Mouse (Mus musculus): ENCODE data around the gene Tenm3. TPM values are rescaled to one million over a fixed set of nuclear protein-coding genes. Genes with fewer than 3 reads are reported as not detected.

Tenm3 gene
- polyA plus RNA-seq, 1 experiment from 2014 or later = 18.2 TPM

- Histone ChIP-seq H3K36me3 (ENCODE audit: control insufficient read depth, insufficient read depth, low read length) (no peaks in the 10 kb centered on the region), H3K9ac (ENCODE audit: low read depth, low read length) (no peak overlapping the region), H3K27ac (ENCODE audit: low read depth, low read length) (no peak overlapping the region), H3K4me2 (no peak overlapping the region), H3K27me3 (ENCODE audit: control insufficient read depth, insufficient read depth, low read length) (no peaks in the 10 kb centered on the region), H3K4me3 (ENCODE audit: low read depth, low read length) (no peak overlapping the region), H3K9me3 (replicated peaks; ENCODE audit: control insufficient read depth, low read length) (no peaks in the 10 kb centered on the region), H3K4me1 (ENCODE audit: control insufficient read depth, insufficient read depth, low read length) (no peaks in the 10 kb centered on the region)
- ATAC-seq (replicated peaks; ENCODE audit: insufficient number of reproducible peaks, low FRiP score, low TSS enrichment) = no peak
- 95% methylated on average over 6 of the region's 6 CpGs for WGBS (ENCODE audit: insufficient replicate concordance)
These were observed 115.7 kb downstream of the Tenm3 start for GRCm38 (mm10) chr8:48728006-48728405.

GRCm38 (mm10) chr8:48722744-48723143 lies 121.0 kb downstream of the Tenm3 start:
- ATAC-seq (replicated peaks; ENCODE audit: insufficient number of reproducible peaks, low FRiP score, low TSS enrichment) = no peak
- Histone ChIP-seq H3K9me3 (replicated peaks; ENCODE audit: control insufficient read depth, low read length) (no peaks in the 10 kb centered on the region), H3K4me1 (ENCODE audit: control insufficient read depth, insufficient read depth, low read length) (no peaks in the 10 kb centered on the region), H3K27ac (ENCODE audit: low read depth, low read length) (no peak overlapping the region), H3K36me3 (ENCODE audit: control insufficient read depth, insufficient read depth, low read length) (no peaks in the 10 kb centered on the region), H3K4me2 (no peak overlapping the region), H3K27me3 (ENCODE audit: control insufficient read depth, insufficient read depth, low read length) (no peaks in the 10 kb centered on the region), H3K4me3 (ENCODE audit: low read depth, low read length) (no peak overlapping the region), H3K9ac (ENCODE audit: low read depth, low read length) (no peak overlapping the region)
- WGBS (ENCODE audit: insufficient replicate concordance) = 70% methylated on average over 14 of the region's 14 CpGs

- 84% methylated on average over 7 of the region's 7 CpGs for WGBS (ENCODE audit: insufficient replicate concordance)
- Histone ChIP-seq H3K9me3 (replicated peaks; ENCODE audit: control insufficient read depth, low read length) (no peaks in the 10 kb centered on the region), H3K4me1 (ENCODE audit: control insufficient read depth, insufficient read depth, low read length) (no peaks in the 10 kb centered on the region)
These were observed 121.4 kb downstream of the Tenm3 start for GRCm38 (mm10) chr8:48722318-48722717.

GRCm38 (mm10) chr8:48721376-48721775 lies 122.4 kb downstream of the Tenm3 start:
- no peak overlapping the region for H3K4me3 ChIP-seq (ENCODE audit: low read depth, low read length)
- no peak for ATAC-seq (replicated peaks; ENCODE audit: insufficient number of reproducible peaks, low FRiP score, low TSS enrichment)
- no peaks in the 10 kb centered on the region for H3K4me1 ChIP-seq (ENCODE audit: control insufficient read depth, insufficient read depth, low read length)
- no peaks in the 10 kb centered on the region for H3K9me3 ChIP-seq (replicated peaks; ENCODE audit: control insufficient read depth, low read length)
- H3K27me3 ChIP-seq (ENCODE audit: control insufficient read depth, insufficient read depth, low read length) = no peaks in the 10 kb centered on the region
- H3K9ac ChIP-seq (ENCODE audit: low read depth, low read length) = no peak overlapping the region
- 85% methylated on average over 12 of the region's 12 CpGs for WGBS (ENCODE audit: insufficient replicate concordance)
- H3K4me2 ChIP-seq = no peak overlapping the region
- H3K36me3 ChIP-seq (ENCODE audit: control insufficient read depth, insufficient read depth, low read length) = no peaks in the 10 kb centered on the region
- H3K27ac ChIP-seq (ENCODE audit: low read depth, low read length) = no peak overlapping the region

More at GRCm38 (mm10) chr8:48722318-48722717, 121.4 kb downstream of the Tenm3 start:
- H3K36me3 ChIP-seq (ENCODE audit: control insufficient read depth, insufficient read depth, low read length) = no peaks in the 10 kb centered on the region
- H3K9ac ChIP-seq (ENCODE audit: low read depth, low read length) = no peak overlapping the region
- H3K4me3 ChIP-seq (ENCODE audit: low read depth, low read length) = no peak overlapping the region
- ATAC-seq (replicated peaks; ENCODE audit: insufficient number of reproducible peaks, low FRiP score, low TSS enrichment) = no peak
- no peak overlapping the region for H3K27ac ChIP-seq (ENCODE audit: low read depth, low read length)
- H3K4me2 ChIP-seq = no peak overlapping the region
- H3K27me3 ChIP-seq (ENCODE audit: control insufficient read depth, insufficient read depth, low read length) = no peaks in the 10 kb centered on the region

- H3K9me3 ChIP-seq (replicated peaks; ENCODE audit: control insufficient read depth, low read length) = 0 out of 2 replicates have a peak, but pooled peaks cover 3% of the 10 kb centered on the region
- H3K9ac ChIP-seq (ENCODE audit: low read depth, low read length) = no peak overlapping the region
- no peak overlapping the region for H3K4me3 ChIP-seq (ENCODE audit: low read depth, low read length)
- H3K36me3 ChIP-seq (ENCODE audit: control insufficient read depth, insufficient read depth, low read length) = no peaks in the 10 kb centered on the region
- no peak for ATAC-seq (replicated peaks; ENCODE audit: insufficient number of reproducible peaks, low FRiP score, low TSS enrichment)
- no peaks in the 10 kb centered on the region for H3K27me3 ChIP-seq (ENCODE audit: control insufficient read depth, insufficient read depth, low read length)
- no peaks in the 10 kb centered on the region for H3K4me1 ChIP-seq (ENCODE audit: control insufficient read depth, insufficient read depth, low read length)
- 78% methylated on average over 9 of the region's 9 CpGs for WGBS (ENCODE audit: insufficient replicate concordance)
- no peak overlapping the region for H3K27ac ChIP-seq (ENCODE audit: low read depth, low read length)
- no peak overlapping the region for H3K4me2 ChIP-seq
These were observed 128.1 kb downstream of the Tenm3 start for GRCm38 (mm10) chr8:48715616-48716015.

GRCm38 (mm10) chr8:48706666-48707065 lies 137.1 kb downstream of the Tenm3 start:
- Histone ChIP-seq H3K36me3 (ENCODE audit: control insufficient read depth, insufficient read depth, low read length) (no peaks in the 10 kb centered on the region), H3K27ac (ENCODE audit: low read depth, low read length) (no peak overlapping the region), H3K9me3 (replicated peaks; ENCODE audit: control insufficient read depth, low read length) (0 out of 2 replicates have a peak, but pooled peaks cover 6% of the 10 kb centered on the region), H3K4me1 (ENCODE audit: control insufficient read depth, insufficient read depth, low read length) (no peaks in the 10 kb centered on the region), H3K4me3 (ENCODE audit: low read depth, low read length) (no peak overlapping the region), H3K4me2 (no peak overlapping the region), H3K9ac (ENCODE audit: low read depth, low read length) (no peak overlapping the region), H3K27me3 (ENCODE audit: control insufficient read depth, insufficient read depth, low read length) (no peaks in the 10 kb centered on the region)
- 71% methylated on average over 6 of the region's 6 CpGs for WGBS (ENCODE audit: insufficient replicate concordance)
- ATAC-seq (replicated peaks; ENCODE audit: insufficient number of reproducible peaks, low FRiP score, low TSS enrichment) = no peak

- H3K9me3 ChIP-seq (replicated peaks; ENCODE audit: control insufficient read depth, low read length) = 0 out of 2 replicates have a peak, but pooled peaks cover 3% of the 10 kb centered on the region
- no peak for ATAC-seq (replicated peaks; ENCODE audit: insufficient number of reproducible peaks, low FRiP score, low TSS enrichment)
- no peak overlapping the region for H3K4me2 ChIP-seq
- H3K4me3 ChIP-seq (ENCODE audit: low read depth, low read length) = no peak overlapping the region
- no peaks in the 10 kb centered on the region for H3K4me1 ChIP-seq (ENCODE audit: control insufficient read depth, insufficient read depth, low read length)
- WGBS (ENCODE audit: insufficient replicate concordance) = 84% methylated on average over 10 of the region's 10 CpGs
- H3K27ac ChIP-seq (ENCODE audit: low read depth, low read length) = no peak overlapping the region
- H3K36me3 ChIP-seq (ENCODE audit: control insufficient read depth, insufficient read depth, low read length) = no peaks in the 10 kb centered on the region
- H3K27me3 ChIP-seq (ENCODE audit: control insufficient read depth, insufficient read depth, low read length) = no peaks in the 10 kb centered on the region
- no peak overlapping the region for H3K9ac ChIP-seq (ENCODE audit: low read depth, low read length)
These were observed 138.8 kb downstream of the Tenm3 start for GRCm38 (mm10) chr8:48704885-48705515.

GRCm38 (mm10) chr8:48704485-48704884 lies 139.3 kb downstream of the Tenm3 start:
- Histone ChIP-seq H3K9ac (ENCODE audit: low read depth, low read length) (no peak overlapping the region), H3K27ac (ENCODE audit: low read depth, low read length) (no peak overlapping the region), H3K4me2 (no peak overlapping the region), H3K4me1 (ENCODE audit: control insufficient read depth, insufficient read depth, low read length) (no peaks in the 10 kb centered on the region), H3K36me3 (ENCODE audit: control insufficient read depth, insufficient read depth, low read length) (no peaks in the 10 kb centered on the region), H3K4me3 (ENCODE audit: low read depth, low read length) (no peak overlapping the region), H3K9me3 (replicated peaks; ENCODE audit: control insufficient read depth, low read length) (0 out of 2 replicates have a peak, but pooled peaks cover 3% of the 10 kb centered on the region), H3K27me3 (ENCODE audit: control insufficient read depth, insufficient read depth, low read length) (no peaks in the 10 kb centered on the region)
- no peak for ATAC-seq (replicated peaks; ENCODE audit: insufficient number of reproducible peaks, low FRiP score, low TSS enrichment)
- WGBS (ENCODE audit: insufficient replicate concordance) = 69% methylated on average over 6 of the region's 6 CpGs

Data from heart, embryonic 11.5 days (tissue).